ENCODE assay signal across 10 mouse cellular contexts in the genomic region with DNA sequence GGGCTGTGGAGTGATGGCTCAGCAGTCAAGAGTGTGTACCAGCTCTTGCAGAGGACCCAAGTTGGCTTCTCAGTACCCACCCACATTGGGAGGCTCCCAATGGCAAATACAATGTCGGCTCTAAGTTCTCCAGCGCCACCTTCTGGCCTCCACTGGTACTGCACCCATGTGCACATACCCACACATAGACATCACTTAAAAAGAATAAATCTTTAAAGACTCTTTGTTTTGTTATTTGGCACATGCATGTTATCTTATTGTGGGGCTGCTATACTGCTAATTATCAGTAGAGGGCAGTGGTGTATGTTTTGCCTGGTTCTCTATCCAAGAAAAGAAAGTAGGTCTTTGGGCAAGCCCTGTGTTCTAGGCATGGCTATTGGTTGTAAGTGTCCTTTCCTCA.
DNase-seq lines count a peak whose midpoint lies in the region; ATAC-seq and TF ChIP-seq lines count a peak whose summit lies in the region.
"Had no signal": no experiment of that assay in that cellular context is flagged by ENCODE, and none has a peak within 500 bp of the region (broad histone marks: within the 10 kb centered on the region; RNA-seq: fewer than 3 reads in every experiment).

No protein-coding gene starts in this region.

- H3K4me1 ChIP-seq in kidney, postnatal 0 days (replicated peaks; ENCODE audit: insufficient read depth, low read length), result 0 out of 2 replicates have a peak, but pooled peaks cover under 1% of the 10 kb centered on the region
- peaks cover 34% of the 10 kb centered on the region for H3K4me1 ChIP-seq in small intestine, adult 2 months (ENCODE audit: control insufficient read depth, insufficient read depth, insufficient read length, low read length)
- peaks cover 20% of the 10 kb centered on the region for H3K4me1 ChIP-seq in forebrain, embryonic 16.5 days (replicated peaks; ENCODE audit: control insufficient read depth, insufficient read depth, low read length)

- no peak for TF ChIP-seq POLR2A in small intestine, adult 2 months (IDR thresholded peaks at IDR 0.05; ENCODE audit: low read depth, low read length)

- peak; percentile 64; the same call in 1 of the 2 replicates for TF ChIP-seq CTCF in kidney, postnatal 0 days (IDR thresholded peaks at IDR 0.05; ENCODE audit: low read depth)
- peak; percentile 87; the same call in 1 of the 2 replicates for TF ChIP-seq CTCF in small intestine, adult 2 months (IDR thresholded peaks at IDR 0.05; ENCODE audit: extremely low read depth, insufficient read length, insufficient replicate concordance, low read depth, low read length)

- no peak overlapping the region for H3K27ac ChIP-seq in kidney, postnatal 0 days
- peak overlapping the region; percentile 68 for H3K27ac ChIP-seq in small intestine, adult 2 months (ENCODE audit: insufficient read depth, low read depth, low read length)
- H3K27ac ChIP-seq in forebrain, embryonic 16.5 days (ENCODE audit: low read length), result no peak overlapping the region
- H3K27ac ChIP-seq: embryonic facial prominence, embryonic 12.5 days had no signal

- H3K4me3 ChIP-seq in kidney, postnatal 0 days (replicated peaks; ENCODE audit: low read depth, low read length), result no peak overlapping the region
- H3K4me3 ChIP-seq in small intestine, adult 2 months (ENCODE audit: low read depth, low read length), result no peak overlapping the region
- no peak overlapping the region for H3K4me3 ChIP-seq in forebrain, embryonic 16.5 days (replicated peaks; ENCODE audit: low read length)
- H3K4me3 ChIP-seq: embryonic facial prominence, embryonic 12.5 days had no signal

- H3K4me2 ChIP-seq in kidney, postnatal 0 days (ENCODE audit: low read length), result no peak overlapping the region
- no peak overlapping the region for H3K4me2 ChIP-seq in forebrain, embryonic 16.5 days (ENCODE audit: low read length)
- H3K4me2 ChIP-seq: embryonic facial prominence, embryonic 12.5 days had no signal

- peaks cover 7% of the 10 kb centered on the region; the same call in 1 of the 2 replicates for H3K27me3 ChIP-seq in kidney, postnatal 0 days (ENCODE audit: insufficient read depth, low read length)
- H3K27me3 ChIP-seq in small intestine, adult 2 months (ENCODE audit: control insufficient read depth, insufficient read depth, low read length), result no peaks in the 10 kb centered on the region
- H3K27me3 ChIP-seq in forebrain, embryonic 16.5 days (replicated peaks; ENCODE audit: control insufficient read depth, insufficient read depth, low read length), result no peaks in the 10 kb centered on the region

- H3K9me3 ChIP-seq in kidney, postnatal 0 days (replicated peaks; ENCODE audit: low read length), result no peaks in the 10 kb centered on the region
- peaks cover 2% of the 10 kb centered on the region; the same call in 1 of the 2 replicates for H3K9me3 ChIP-seq in forebrain, embryonic 16.5 days (ENCODE audit: control insufficient read depth, low read length)
- H3K9me3 ChIP-seq: embryonic facial prominence, embryonic 12.5 days had no signal

- no peak for DNase-seq in kidney, postnatal 0 days (ENCODE audit: low spot score)
- DNase-seq in kidney, postnatal 14 days, result no peak
- DNase-seq in ES-CJ7 (ENCODE audit: low read depth, low spot score), result peak; percentile 56
- no peak for DNase-seq in right cerebral cortex, postnatal 4 days
- DNase-seq: gastrocnemius, postnatal 14 days; lung, postnatal 14 days had no signal

- WGBS in kidney, postnatal 0 days, result 20% methylated on average over 2 of the region's 2 CpGs
- 7% methylated on average over 2 of the region's 2 CpGs for WGBS in small intestine, adult 2 months
- 42% methylated on average over 2 of the region's 2 CpGs for WGBS in forebrain, embryonic 16.5 days

- no peak overlapping the region for H3K9ac ChIP-seq in kidney, postnatal 0 days (ENCODE audit: low read depth, low read length)
- H3K9ac ChIP-seq in forebrain, embryonic 16.5 days (replicated peaks; ENCODE audit: low read depth, low read length), result no peak overlapping the region
- H3K9ac ChIP-seq: embryonic facial prominence, embryonic 12.5 days had no signal

- H3K36me3 ChIP-seq in kidney, postnatal 0 days (ENCODE audit: insufficient read depth, low read length), result no peaks in the 10 kb centered on the region
- H3K36me3 ChIP-seq in small intestine, adult 2 months (ENCODE audit: control insufficient read depth, insufficient read depth, low read length), result no peaks in the 10 kb centered on the region
- H3K36me3 ChIP-seq in forebrain, embryonic 16.5 days (ENCODE audit: control insufficient read depth, insufficient read depth), result no peaks in the 10 kb centered on the region

- no peak for ATAC-seq in kidney, postnatal 0 days (replicated peaks; ENCODE audit: low FRiP score, low read depth)
- peak; percentile 46; the same call in 1 of the 2 replicates for ATAC-seq in granulocyte monocyte progenitor cell, adult 5-6 weeks (replicated peaks; ENCODE audit: poor library complexity, severe bottlenecking)
- no peak for ATAC-seq in forebrain, embryonic 16.5 days
